Mouse (Mus musculus) ES-E14 (cell line): ENCODE measurements around the gene Nup54. TPM values are rescaled to one million over a fixed set of nuclear protein-coding genes. Genes with fewer than 3 reads are reported as not detected.

Source experiments
- DNase-seq: peaks from one replicate; pipeline ENCODE4 v3.0.0-alpha.2; 2013; ENCODE audit warnings: low read depth, low spot score
- H3K27ac ChIP-seq: 2 replicates; pipeline ENCODE4 v1.5.1; 2012; ENCODE audit warnings: low read depth, mild to moderate bottlenecking, low read length, moderate library complexity, mixed read lengths; ENCODE audit not compliant: poor library complexity, insufficient read depth, severe bottlenecking
- H3K36me3 ChIP-seq: 2 replicates; pipeline ENCODE4 v1.6.1; 2012; ENCODE audit warnings: mild to moderate bottlenecking, low read length, moderate library complexity, mixed read lengths; ENCODE audit not compliant: control insufficient read depth, poor library complexity, insufficient read depth, severe bottlenecking
- H3K4me1 ChIP-seq, 2 experiments: fragments of 150-350 bp in 1 of 2; sonication (generic) in 1 of 2; 2 replicates each; pipeline ENCODE4 v1.6.1; 2012; ENCODE audit warnings: low read length in 2 of 2, mild to moderate bottlenecking in 1 of 2, mixed read lengths in 1 of 2; ENCODE audit not compliant: control insufficient read depth in 2 of 2, insufficient read depth in 2 of 2, poor library complexity in 1 of 2
- H3K4me3 ChIP-seq, 2 experiments: fragments of 150-350 bp in 1 of 2; sonication (generic) in 1 of 2; 2 replicates each; pipeline ENCODE4 v1.5.1; 2012; ENCODE audit warnings: low read length in 2 of 2, low read depth in 1 of 2, mild to moderate bottlenecking in 1 of 2, mixed read lengths in 1 of 2; ENCODE audit not compliant: insufficient read depth in 1 of 2, poor library complexity in 1 of 2, severe bottlenecking in 1 of 2
- H3K9ac ChIP-seq: 2 replicates; pipeline ENCODE4 v1.6.1; 2012; ENCODE audit warnings: low read depth, mild to moderate bottlenecking, low read length, mixed read lengths; ENCODE audit not compliant: poor library complexity, insufficient read depth, severe bottlenecking
- H3K9me3 ChIP-seq: fragments of 150-350 bp; sonication (generic); 2 replicates; pipeline ENCODE4 v1.6.1; 2012; ENCODE audit warnings: low read depth, mild to moderate bottlenecking, low read length; ENCODE audit not compliant: control insufficient read depth, insufficient read depth
- CHD2 ChIP-seq: IDR thresholded peaks from 2 replicates; pipeline ENCODE4 v1.6.1; 2014; ENCODE audit warnings: mild to moderate bottlenecking, low read depth, low read length, inconsistent platforms
- HCFC1 ChIP-seq: IDR thresholded peaks from 2 replicates; pipeline ENCODE4 v1.6.1; 2012; ENCODE audit warnings: low read length, inconsistent platforms, borderline replicate concordance; ENCODE audit not compliant: insufficient read depth
- MAFK ChIP-seq: IDR thresholded peaks from 2 replicates; pipeline ENCODE4 v1.6.1; 2014; ENCODE audit warnings: mild to moderate bottlenecking, low read depth, low read length, inconsistent platforms; ENCODE audit not compliant: insufficient read depth
- ZC3H11A ChIP-seq: IDR thresholded peaks from 2 replicates; pipeline ENCODE4 v1.6.1; 2012; ENCODE audit warnings: low read depth, mild to moderate bottlenecking, inconsistent platforms, low read length, borderline replicate concordance
- ZNF384 ChIP-seq: IDR thresholded peaks from 2 replicates; pipeline ENCODE4 v1.6.1; 2012; ENCODE audit warnings: low read depth, low read length, inconsistent platforms
- in situ Hi-C, 2 experiments: fragments of 600-800 bp; cut with MboI; formaldehyde crosslinking; loops; one replicate each; pipeline ENCODE4 v1.15.1; 2025; ENCODE audit warnings: low sequenced_read_pairs in 2 of 2, inconsistent platforms in 1 of 2; ENCODE audit not compliant: unreplicated experiment in 2 of 2
- total RNA-seq: library from RNA; depleted of rRNA; stranded (reverse); fragments of 300-350 nt; gene quantifications from 2 replicates; pipeline ENCODE4 v1.2.3, GENCODE M21; 2012; rRNA removed

The Nup54 gene
- total RNA-seq, 1 experiment: 62.2 TPM

GRCm38 (mm10) chr5:92369151-92369994, 65.6 kb downstream of the Nup54 start:
- Histone ChIP-seq H3K36me3 (no peaks in the 10 kb centered on the region), H3K4me1 (no peaks in the 10 kb centered on the region), H3K4me3 (no peak overlapping the region), H3K9ac (no peak overlapping the region), H3K9me3 (no peaks in the 10 kb centered on the region), H3K27ac (no peak overlapping the region)
- no peak for TF ChIP-seq MAFK
- no peak for TF ChIP-seq HCFC1
- TF ChIP-seq CHD2: no peak
- TF ChIP-seq ZNF384: no peak
- no peak for TF ChIP-seq ZC3H11A
- no peak for DNase-seq
- in situ Hi-C loops: no loop called here

DNA sequence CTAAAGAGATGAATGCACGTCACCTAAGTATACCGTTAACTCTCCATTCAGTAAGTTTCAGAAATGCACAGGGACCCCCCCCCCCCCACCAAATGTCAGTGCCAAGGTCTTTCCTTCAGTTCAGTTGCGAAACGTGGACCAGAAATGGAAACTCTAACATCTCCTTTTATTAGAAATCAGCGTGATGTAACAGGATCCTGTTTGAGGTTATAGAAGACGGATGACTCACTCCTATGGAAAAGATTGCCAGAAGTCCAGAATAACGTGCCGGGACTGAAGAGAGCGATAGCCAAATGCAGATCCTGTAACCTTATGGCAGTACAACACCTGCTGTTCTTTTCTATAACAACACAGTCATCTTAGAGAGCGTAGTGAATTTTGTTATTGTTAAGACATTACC, 66.6 kb downstream of the Nup54 start:
- Histone ChIP-seq H3K4me3 (no peak overlapping the region), H3K27ac (no peak overlapping the region), H3K9ac (no peak overlapping the region), H3K9me3 (no peaks in the 10 kb centered on the region), H3K4me1 (no peaks in the 10 kb centered on the region), H3K36me3 (no peaks in the 10 kb centered on the region)
- in situ Hi-C loops: no loop called here
- TF ChIP-seq ZC3H11A (no peak), HCFC1 (no peak), MAFK (no peak), ZNF384 (no peak), CHD2 (no peak)
- no peak for DNase-seq

- DNase-seq: no peak
- H3K9me3 ChIP-seq: no peaks in the 10 kb centered on the region
Observed at GRCm38 (mm10) chr5:92366565-92366964, 68.5 kb downstream of the Nup54 start.

More at GRCm38 (mm10) chr5:92366565-92366964, 68.5 kb downstream of the Nup54 start:
- no peak overlapping the region for H3K27ac ChIP-seq
- no peak for TF ChIP-seq MAFK
- no peak for TF ChIP-seq CHD2
- in situ Hi-C loops: no loop called here
- H3K36me3 ChIP-seq: no peaks in the 10 kb centered on the region
- no peak overlapping the region for H3K9ac ChIP-seq
- H3K4me1 ChIP-seq: no peaks in the 10 kb centered on the region
- H3K4me3 ChIP-seq: no peak overlapping the region

Other genes with a start within 250 kb of the Nup54 start
- not detected in 2 replicates for gene U90926, start 219.8 kb downstream of the Nup54 start, total RNA-seq
- 3.3 and 4.5 TPM in 2 replicates for gene Ppef2, start 178.9 kb downstream of the Nup54 start, total RNA-seq
- gene Naaa, start 157.0 kb downstream of the Nup54 start, total RNA-seq: 9.8 and 13.4 TPM in 2 replicates
- 63.9 and 74.0 TPM in 2 replicates for gene Sdad1, start 124.7 kb downstream of the Nup54 start, total RNA-seq
- not detected in 2 replicates for gene Cxcl9, start 107.1 kb downstream of the Nup54 start, total RNA-seq
- 0.71 and 0.74 TPM in 2 replicates for gene Art3, start 103.4 kb downstream of the Nup54 start, total RNA-seq
- 3.3 and 4.0 TPM in 2 replicates for gene Cxcl10, start 86.3 kb downstream of the Nup54 start, total RNA-seq
- gene Scarb2, start 71.6 kb upstream of the Nup54 start, total RNA-seq: 39.0 and 89.0 TPM in 2 replicates
- gene Fam47e, start 119.8 kb upstream of the Nup54 start, total RNA-seq: not detected in 2 replicates
- gene Stbd1, start 167.8 kb upstream of the Nup54 start, total RNA-seq: 3.0 and 4.1 TPM in 2 replicates
- 0.94 and 0.95 TPM in 2 replicates for gene Ccdc158, start 240.1 kb upstream of the Nup54 start, total RNA-seq
- 33.5 and 34.1 TPM in 2 replicates for gene Shroom3, start 248.2 kb upstream of the Nup54 start, total RNA-seq